In genomic region chr14:34154601-34155337, GRCm38 (mm10) we compare ENCODE assay signal across 9 mouse cellular contexts. TPM values are rescaled to one million over a fixed set of nuclear protein-coding genes. Genes with fewer than 3 reads are reported as not detected.
DNase-seq lines count a peak whose midpoint lies in the region; ATAC-seq and TF ChIP-seq lines count a peak whose summit lies in the region.
"Had no signal": no experiment of that assay in that cellular context is flagged by ENCODE, and none has a peak within 500 bp of the region (broad histone marks: within the 10 kb centered on the region; RNA-seq: fewer than 3 reads in every experiment).

No protein-coding gene starts in this region.

- DNase-seq in left cerebral cortex, adult 18-20 months (ENCODE audit: low spot score in 2 of 2): peak; percentile 11 to 56
- no peak for DNase-seq in left cerebral cortex, adult 8-10 months (ENCODE audit: low spot score in 2 of 2)
- peak; percentile 16 for DNase-seq in fibroblast of lung, adult 2 months (ENCODE audit: low read depth)
- DNase-seq in induced T-regulatory cell, adult 2 months (ENCODE audit: low read depth): peak; percentile 54
- peak; percentile 33 for DNase-seq in liver, adult 2 months (ENCODE audit: extremely low read depth, low read depth, low spot score)
- peak; percentile 25 to 33 for DNase-seq in urinary bladder, postnatal 36 days (ENCODE audit: low spot score in 2 of 2)

- no peak overlapping the region for H3K4me3 ChIP-seq in bone marrow macrophage, adult 2 months (ENCODE audit: insufficient read depth, low read length)
- H3K4me3 ChIP-seq in liver, adult 2 months (ENCODE audit: insufficient read depth, low read depth, low read length): no peak overlapping the region
- H3K4me3 ChIP-seq in neural tube, embryonic 12.5 days: no peak overlapping the region
- H3K4me3 ChIP-seq: embryonic facial prominence, embryonic 13.5 days had no signal

- no peak overlapping the region for H3K4me2 ChIP-seq in neural tube, embryonic 12.5 days (replicated peaks)
- H3K4me2 ChIP-seq: embryonic facial prominence, embryonic 13.5 days had no signal

- no peaks in the 10 kb centered on the region for H3K79me2 ChIP-seq in liver, adult 2 months (ENCODE audit: control insufficient read depth, insufficient read depth, low read length)

- ATAC-seq in neural tube, embryonic 12.5 days (ENCODE audit: low FRiP score, low read depth): peak; percentile 77

- no peak overlapping the region for H3K9ac ChIP-seq in liver, adult 2 months (ENCODE audit: low read depth, low read length)
- H3K9ac ChIP-seq in neural tube, embryonic 12.5 days: no peak overlapping the region
- H3K9ac ChIP-seq: embryonic facial prominence, embryonic 13.5 days had no signal

- H3K36me3 ChIP-seq in liver, adult 2 months (ENCODE audit: control insufficient read depth, insufficient read depth, low read length): no peaks in the 10 kb centered on the region
- H3K36me3 ChIP-seq in neural tube, embryonic 12.5 days: no peaks in the 10 kb centered on the region
- H3K36me3 ChIP-seq: embryonic facial prominence, embryonic 13.5 days had no signal

- TF ChIP-seq POLR2A in bone marrow macrophage, adult 2 months (IDR thresholded peaks at IDR 0.05; ENCODE audit: borderline replicate concordance, low read depth, low read length): no peak
- TF ChIP-seq POLR2A in liver, adult 2 months (IDR thresholded peaks at IDR 0.05; ENCODE audit: extremely low read depth, insufficient read depth, low read length): no peak

- H3K4me1 ChIP-seq in bone marrow macrophage, adult 2 months (ENCODE audit: control insufficient read depth, insufficient read depth, low read length): no peaks in the 10 kb centered on the region
- H3K4me1 ChIP-seq in liver, adult 2 months (ENCODE audit: control insufficient read depth, insufficient read depth, low read length): no peaks in the 10 kb centered on the region
- no peaks in the 10 kb centered on the region for H3K4me1 ChIP-seq in neural tube, embryonic 12.5 days

- no peak overlapping the region for H3K27ac ChIP-seq in bone marrow macrophage, adult 2 months (ENCODE audit: insufficient read depth, low read depth, low read length)
- no peak overlapping the region for H3K27ac ChIP-seq in liver, adult 2 months (replicated peaks; ENCODE audit: insufficient read depth, low read depth, low read length)
- no peak overlapping the region for H3K27ac ChIP-seq in neural tube, embryonic 12.5 days
- H3K27ac ChIP-seq: embryonic facial prominence, embryonic 13.5 days had no signal

- H3K9me3 ChIP-seq in neural tube, embryonic 12.5 days: no peaks in the 10 kb centered on the region
- H3K9me3 ChIP-seq: embryonic facial prominence, embryonic 13.5 days had no signal

- WGBS in liver, adult 2 months: 63% methylated on average over 9 of the region's 9 CpGs
- WGBS in neural tube, embryonic 12.5 days: 60% methylated on average over 9 of the region's 9 CpGs

- H3K27me3 ChIP-seq in liver, adult 2 months (ENCODE audit: control insufficient read depth, insufficient read depth, low read length): no peaks in the 10 kb centered on the region
- H3K27me3 ChIP-seq in neural tube, embryonic 12.5 days (replicated peaks): no peaks in the 10 kb centered on the region

- peak; percentile 82 for TF ChIP-seq CTCF in bone marrow macrophage, adult 2 months (IDR thresholded peaks at IDR 0.05; ENCODE audit: low read depth, low read length)
- peak; percentile 70 for TF ChIP-seq CTCF in liver, adult 2 months (IDR thresholded peaks at IDR 0.05; ENCODE audit: low read depth, low read length)

RNA-seq across cellular contexts. Expression of gene Npy4r, which starts 2.5 kb away (rescaled TPM):
- not detected for total RNA-seq in left cerebral cortex, adult 18-20 months (2021)
- total RNA-seq in left cerebral cortex, adult 8-10 months (2022): not detected
- polyA plus RNA-seq in bone marrow macrophage, adult 2 months (2012; ENCODE audit: insufficient read depth, insufficient read length, missing spikeins): not detected in 2 replicates
- total RNA-seq in liver, adult 2 months (2014; rRNA removed): under 0.01 TPM in 1 of 2 replicates, not detected in the other
- polyA plus RNA-seq in liver, adult 2 months (2012; rRNA removed): not detected in 2 replicates
- 0.05 TPM in 2 replicates for polyA plus RNA-seq in neural tube, embryonic 12.5 days (2016; fragmentation: Nextera tagmentation; extraction: Ambion mirVana)

RNA-seq across cellular contexts. Expression of gene Gprin2, which starts 46.7 kb away (rescaled TPM):
- total RNA-seq in left cerebral cortex, adult 18-20 months (2021): 1 to 10 TPM; 3.1 to 3.7 TPM
- total RNA-seq in left cerebral cortex, adult 8-10 months (2022): 1 to 10 TPM; 2.9 to 3.5 (median 3.2) TPM
- not detected in 2 replicates for polyA plus RNA-seq in bone marrow macrophage, adult 2 months (2012; ENCODE audit: insufficient read depth, insufficient read length, missing spikeins)
- total RNA-seq in liver, adult 2 months (2014; rRNA removed): under 0.01 and 0.09 TPM in 2 replicates
- 0.01 TPM in 1 of 2 replicates, not detected in the other for polyA plus RNA-seq in liver, adult 2 months (2012; rRNA removed)
- polyA plus RNA-seq in neural tube, embryonic 12.5 days (2016; fragmentation: Nextera tagmentation; extraction: Ambion mirVana): 2.3 and 3.1 TPM in 2 replicates

RNA-seq across cellular contexts. Expression of gene A630023A22Rik, which starts 52.2 kb away (rescaled TPM):
- not detected for total RNA-seq in left cerebral cortex, adult 18-20 months (2021)
- not detected for total RNA-seq in left cerebral cortex, adult 8-10 months (2022)
- not detected in 2 replicates for polyA plus RNA-seq in bone marrow macrophage, adult 2 months (2012; ENCODE audit: insufficient read depth, insufficient read length, missing spikeins)
- not detected in 2 replicates for total RNA-seq in liver, adult 2 months (2014; rRNA removed)
- polyA plus RNA-seq in liver, adult 2 months (2012; rRNA removed): not detected in 2 replicates
- polyA plus RNA-seq in neural tube, embryonic 12.5 days (2016; fragmentation: Nextera tagmentation; extraction: Ambion mirVana): not detected in 2 replicates
- polyA plus RNA-seq: embryonic facial prominence, embryonic 13.5 days had no signal

Comparison
In these comparisons a context has a peak if more than half of its experiments do, and no peak if none do; other contexts are left out.
1. DNase-seq: peak in left cerebral cortex, adult 18-20 months (2 of 2), fibroblast of lung, adult 2 months (single experiment), induced T-regulatory cell, adult 2 months (single experiment), liver, adult 2 months (single experiment) and urinary bladder, postnatal 36 days (2 of 2); none in left cerebral cortex, adult 8-10 months (0 of 2).